Mouse (Mus musculus): ENCODE results near the gene Cradd.

Gene Cradd

GRCm38 (mm10) chr10:95200323-95200722 lies 123.6 kb downstream of the Cradd start:
- no peak for DNase-seq (ENCODE audit: low read depth)

- DNase-seq (ENCODE audit: low read depth) = no peak
Observed at GRCm38 (mm10) chr10:95199541-95200269, 124.2 kb downstream of the Cradd start.

- DNase-seq (ENCODE audit: low read depth) = no peak
Observed at GRCm38 (mm10) chr10:95197377-95197776, 126.6 kb downstream of the Cradd start.

GRCm38 (mm10) chr10:95195719-95196118 lies 128.2 kb downstream of the Cradd start:
- DNase-seq (ENCODE audit: low read depth) = no peak

GRCm38 (mm10) chr10:95194776-95195175 lies 129.2 kb downstream of the Cradd start:
- no peak for DNase-seq (ENCODE audit: low read depth)

- no peak for DNase-seq (ENCODE audit: low read depth)
Observed at GRCm38 (mm10) chr10:95193875-95194281, 130.1 kb downstream of the Cradd start.

- peak; percentile 37 for DNase-seq (ENCODE audit: low read depth)
Observed at GRCm38 (mm10) chr10:95191881-95192280, 132.1 kb downstream of the Cradd start.

GRCm38 (mm10) chr10:95191151-95191655 lies 132.7 kb downstream of the Cradd start:
- DNase-seq (ENCODE audit: low read depth) = no peak

GRCm38 (mm10) chr10:95189550-95190211 lies 134.3 kb downstream of the Cradd start:
- no peak for DNase-seq (ENCODE audit: low read depth)

- no peak for DNase-seq (ENCODE audit: low read depth)
Observed at GRCm38 (mm10) chr10:95184210-95184609, 139.7 kb downstream of the Cradd start.

GRCm38 (mm10) chr10:95183051-95183450 lies 140.9 kb downstream of the Cradd start:
- DNase-seq (ENCODE audit: low read depth) = no peak

GRCm38 (mm10) chr10:95182405-95182804 lies 141.5 kb downstream of the Cradd start:
- no peak for DNase-seq (ENCODE audit: low read depth)

- DNase-seq (ENCODE audit: low read depth) = no peak
Observed at GRCm38 (mm10) chr10:95181553-95181952, 142.4 kb downstream of the Cradd start.

- no peak for DNase-seq (ENCODE audit: low read depth)
Observed at GRCm38 (mm10) chr10:95180900-95181299, 143.0 kb downstream of the Cradd start.

- DNase-seq (ENCODE audit: low read depth) = peak; percentile 37
Observed at GRCm38 (mm10) chr10:95180177-95180576, 143.8 kb downstream of the Cradd start.

- DNase-seq (ENCODE audit: low read depth) = no peak
Observed at GRCm38 (mm10) chr10:95178785-95179184, 145.1 kb downstream of the Cradd start.

GRCm38 (mm10) chr10:95175423-95176120 lies 148.4 kb downstream of the Cradd start:
- DNase-seq (ENCODE audit: low read depth) = no peak

GRCm38 (mm10) chr10:95174260-95174659 lies 149.7 kb downstream of the Cradd start:
- no peak for DNase-seq (ENCODE audit: low read depth)

GRCm38 (mm10) chr10:95170721-95171354 lies 153.1 kb downstream of the Cradd start:
- DNase-seq (ENCODE audit: low read depth) = no peak

- DNase-seq (ENCODE audit: low read depth) = no peak
Observed at GRCm38 (mm10) chr10:95164949-95165348, 159.0 kb downstream of the Cradd start.

GRCm38 (mm10) chr10:95162691-95163374 lies 161.1 kb downstream of the Cradd start:
- no peak for DNase-seq (ENCODE audit: low read depth)

Data from c-Kit-positive CD71-negative TER-119-negative erythroid progenitor cells, embryonic 14.5 days (primary cell).